Mouse (Mus musculus): Measurements from ENCODE around the gene Ano6.
A peak's percentile ranks its signal among the peaks of the same experiment; 100 is the strongest.

The Ano6 gene

DNA sequence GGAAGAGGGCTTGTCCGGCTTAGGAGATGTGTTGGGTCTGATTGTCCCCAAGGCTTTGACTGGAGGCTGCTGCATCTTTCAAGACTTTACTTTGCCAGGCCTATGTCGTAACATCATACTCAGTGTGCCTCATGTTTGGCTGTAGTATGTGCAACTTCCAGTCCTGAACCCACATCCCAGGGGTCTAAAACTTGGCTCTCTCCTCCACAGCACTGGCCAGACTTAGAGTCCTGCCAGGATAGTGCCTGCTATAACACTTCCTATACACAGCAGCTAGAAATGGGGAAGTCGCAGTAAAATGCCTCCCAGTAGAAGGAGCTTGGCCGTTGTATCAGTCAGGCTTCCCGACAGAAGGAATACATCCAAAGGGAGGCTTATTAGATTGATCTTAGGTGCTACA lies 21.9 kb upstream of the Ano6 start:
- no peak for DNase-seq (ENCODE audit: low spot score)

DNA sequence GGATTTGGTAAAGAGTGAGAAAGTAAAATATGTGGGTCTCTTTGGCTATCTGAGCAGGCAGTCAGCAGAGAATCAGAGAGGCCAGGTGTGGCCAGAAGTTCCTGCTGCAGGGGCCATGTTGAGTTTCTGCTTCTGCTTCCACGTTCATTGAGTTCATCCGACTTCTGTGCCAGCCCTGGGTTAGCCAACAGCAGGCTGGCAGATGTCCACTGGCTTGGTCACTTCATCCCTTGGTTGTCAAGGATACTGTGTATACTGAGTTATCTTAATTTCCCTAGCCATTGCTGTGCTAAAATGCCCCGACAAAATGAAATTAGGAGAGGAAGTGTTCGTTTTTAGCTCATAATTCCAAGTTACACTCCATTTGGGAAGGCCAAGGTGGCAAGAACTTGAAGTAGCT lies 21.1 kb upstream of the Ano6 start:
- peak; percentile 89 for DNase-seq (ENCODE audit: low spot score)

DNA sequence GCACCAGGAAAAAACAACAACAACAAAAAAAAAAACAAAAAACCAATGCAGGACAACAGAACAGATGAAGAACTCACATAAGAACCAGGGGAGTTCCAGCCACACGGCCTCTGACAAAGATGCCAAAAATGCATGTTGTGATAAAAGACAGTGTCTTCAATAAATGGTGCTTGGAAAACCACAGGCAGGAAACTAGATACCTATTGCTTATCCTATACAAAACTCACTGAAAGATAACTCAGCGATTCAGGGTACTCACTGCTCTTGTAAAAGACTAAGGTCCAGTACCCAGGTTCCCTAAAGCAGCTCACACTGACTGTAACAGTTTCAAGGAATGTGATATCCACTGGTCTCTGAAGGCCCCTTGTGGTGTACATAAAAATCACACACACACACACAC lies 20.3 kb upstream of the Ano6 start:
- DNase-seq (ENCODE audit: low spot score): peak; percentile 40

DNA sequence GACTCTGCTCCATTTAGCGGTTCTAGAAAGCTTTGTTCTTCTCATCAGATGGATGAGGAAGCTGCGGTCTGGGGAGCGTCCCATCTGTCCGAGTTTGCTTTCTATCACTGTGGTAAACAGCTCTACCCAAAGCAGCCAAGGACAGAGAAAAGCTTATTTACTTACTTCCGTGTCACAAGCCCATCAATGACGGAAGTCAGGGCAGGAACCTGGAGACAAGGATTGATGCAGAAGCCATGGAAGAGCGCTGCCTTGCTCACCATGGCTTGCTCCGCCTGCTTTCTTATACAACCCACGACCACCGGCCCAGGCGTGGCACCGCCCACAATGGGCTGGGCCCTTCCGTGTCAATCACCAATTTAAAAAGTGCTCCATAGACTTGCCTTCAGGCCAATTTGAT lies 18.3 kb upstream of the Ano6 start:
- peak; percentile 88 for DNase-seq (ENCODE audit: low spot score)

DNA sequence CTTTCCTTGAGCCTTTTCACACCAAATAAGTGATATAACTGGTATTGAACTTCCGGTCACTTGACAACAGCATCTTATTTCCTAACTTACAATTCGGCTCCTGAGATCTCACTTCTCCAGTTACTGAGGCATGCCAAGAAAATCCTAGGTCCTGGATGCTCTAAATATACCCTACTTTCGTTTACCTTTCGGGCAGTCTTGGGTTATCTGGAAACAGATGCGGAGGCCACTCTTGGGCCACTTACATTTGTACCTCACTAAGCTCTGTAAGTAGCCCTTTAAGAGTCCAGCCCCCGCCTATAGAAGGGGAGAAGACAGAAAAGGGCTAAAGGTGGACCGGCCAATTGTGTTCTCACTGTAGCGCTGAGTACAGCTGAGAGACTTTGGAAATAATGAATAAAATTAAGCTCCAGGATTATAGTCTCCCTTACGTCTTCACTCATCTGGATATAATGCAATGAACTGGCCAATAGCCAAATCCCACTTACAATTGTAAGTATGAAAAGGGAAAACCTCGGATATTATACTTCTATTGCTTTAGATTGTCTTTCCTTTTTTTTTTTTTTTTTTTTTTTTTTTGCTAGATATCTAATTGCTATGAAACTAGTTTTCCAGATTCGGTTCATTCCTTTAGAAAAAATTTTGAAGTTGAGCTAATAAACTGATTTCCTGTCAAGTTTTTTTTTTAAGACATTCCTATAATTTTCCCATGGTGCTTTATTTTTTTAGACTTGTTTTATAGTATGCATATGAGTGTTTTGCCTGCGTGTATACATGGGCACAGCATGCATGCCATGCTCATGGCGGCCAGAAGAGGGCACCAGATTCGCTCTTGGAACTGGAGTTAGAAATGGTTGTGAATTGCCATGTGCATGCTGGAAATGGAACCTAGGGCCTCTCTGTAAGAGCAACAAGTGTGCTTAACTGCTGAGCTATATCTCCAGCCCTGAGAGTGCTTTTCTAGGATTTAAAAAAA lies 17.5 kb upstream of the Ano6 start:
- peak; percentile 85 for DNase-seq (ENCODE audit: low spot score)

DNA sequence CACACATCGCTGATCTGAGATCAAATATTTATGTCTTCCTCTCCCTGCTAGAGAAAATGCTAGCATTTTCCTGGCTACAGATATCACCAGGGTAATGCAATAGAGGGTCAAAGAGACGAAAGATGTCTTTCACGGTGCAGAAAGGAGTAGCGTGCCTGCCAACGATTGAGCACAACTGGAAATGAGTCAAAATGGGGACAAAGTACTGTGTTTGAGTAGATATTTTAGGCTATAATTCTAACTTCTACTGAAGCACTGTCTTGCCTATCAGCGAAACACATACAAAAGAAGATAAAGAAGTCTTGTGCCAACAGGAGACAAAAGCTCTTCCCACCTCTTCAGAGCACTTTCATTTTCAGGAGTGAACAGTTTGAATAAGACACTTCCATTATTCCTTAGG lies 16.4 kb upstream of the Ano6 start:
- no peak for DNase-seq (ENCODE audit: low spot score)

DNA sequence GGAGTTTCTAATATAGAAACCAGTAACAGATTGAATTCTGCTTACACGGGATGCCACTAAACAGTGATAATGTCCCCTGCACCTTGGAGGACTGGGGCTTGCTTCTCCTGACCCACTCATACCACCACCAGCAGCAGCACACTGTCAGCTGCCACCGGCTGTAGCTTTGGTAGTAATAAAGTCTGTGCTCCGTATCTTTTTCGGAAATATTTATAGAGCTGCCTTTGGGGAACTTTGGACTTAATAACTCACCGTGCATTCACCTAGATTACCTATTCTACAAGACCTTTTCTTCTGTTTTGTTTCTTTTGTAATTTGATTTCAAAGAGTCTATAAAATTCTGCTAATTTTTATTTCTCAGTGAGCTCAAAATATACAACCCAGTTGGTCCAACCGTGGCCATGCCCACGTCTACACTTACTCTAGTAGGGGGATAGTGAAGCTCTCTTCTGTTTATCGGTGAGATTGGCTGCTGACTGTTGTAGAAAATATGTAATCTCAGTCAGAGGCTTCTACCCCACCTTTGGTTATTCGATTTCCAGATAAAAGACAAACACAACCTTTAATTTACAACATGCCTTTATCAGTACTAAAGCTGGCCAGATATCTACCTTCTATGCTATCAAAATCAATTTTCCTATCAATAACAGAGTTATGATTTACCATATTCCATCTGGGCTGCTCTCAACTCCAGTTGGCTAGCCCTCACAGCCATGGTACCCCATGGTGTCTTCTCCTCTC lies 15.8 kb upstream of the Ano6 start:
- DNase-seq (ENCODE audit: low spot score): no peak

DNA sequence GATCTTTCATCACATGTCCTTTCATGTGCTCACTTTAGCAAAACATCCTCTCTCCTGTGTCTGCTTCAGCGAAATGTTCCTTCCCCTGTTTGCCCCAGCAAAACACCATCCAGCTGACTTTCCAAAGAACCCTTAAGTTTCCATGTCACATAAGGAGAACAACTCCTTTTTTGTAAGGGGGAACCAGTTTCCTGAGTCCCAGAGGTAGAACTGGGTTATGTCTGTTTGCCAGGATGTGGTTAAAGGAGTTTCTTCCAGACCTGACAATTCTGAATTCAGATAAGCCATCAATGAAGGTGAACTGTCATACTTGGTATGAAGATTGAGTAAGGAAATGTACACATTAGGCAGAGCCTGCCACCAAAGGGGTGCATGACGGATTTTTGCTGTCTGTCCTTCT lies 12.9 kb upstream of the Ano6 start:
- no peak for DNase-seq (ENCODE audit: low spot score)

DNA sequence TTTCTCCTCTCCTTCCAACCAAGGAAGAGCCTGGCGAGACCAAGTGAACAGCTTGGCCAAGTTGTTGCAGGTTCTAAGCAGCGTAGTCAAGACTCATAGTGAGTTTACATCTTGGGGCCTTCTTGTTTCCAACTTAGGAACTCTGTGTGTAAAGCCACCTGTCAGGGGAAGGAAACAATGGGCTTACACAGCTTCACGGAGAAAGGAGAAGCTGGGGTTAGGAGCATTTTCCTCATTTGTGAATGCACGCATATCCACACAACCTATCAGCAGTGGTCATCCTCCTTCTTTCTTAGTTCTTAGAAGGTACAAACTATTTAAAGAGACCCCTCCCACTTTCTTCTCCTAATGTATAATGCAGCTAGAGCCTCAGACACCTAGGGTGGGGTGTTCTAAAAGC lies 11.9 kb upstream of the Ano6 start:
- no peak for DNase-seq (ENCODE audit: low spot score)

DNA sequence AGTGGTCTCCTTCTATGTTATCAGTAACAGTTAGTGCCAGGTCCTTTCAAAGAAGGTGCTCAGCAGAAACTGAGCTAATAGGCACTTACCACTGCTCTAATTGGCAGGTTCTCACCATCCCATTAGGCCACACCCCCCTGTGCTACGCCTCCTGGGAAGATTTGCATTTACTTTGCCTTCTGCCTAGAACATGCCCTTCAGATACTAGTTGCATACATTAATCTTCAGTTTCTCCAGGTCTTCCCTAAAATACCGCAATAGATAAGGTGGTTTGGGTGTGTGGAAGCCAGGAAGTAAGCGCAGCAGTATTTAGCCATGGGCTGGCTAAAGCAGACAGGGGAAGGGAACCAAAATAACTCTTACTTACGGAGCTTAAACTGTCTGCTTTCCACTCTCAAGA lies 4.0 kb upstream of the Ano6 start:
- DNase-seq (ENCODE audit: low spot score): no peak

DNA sequence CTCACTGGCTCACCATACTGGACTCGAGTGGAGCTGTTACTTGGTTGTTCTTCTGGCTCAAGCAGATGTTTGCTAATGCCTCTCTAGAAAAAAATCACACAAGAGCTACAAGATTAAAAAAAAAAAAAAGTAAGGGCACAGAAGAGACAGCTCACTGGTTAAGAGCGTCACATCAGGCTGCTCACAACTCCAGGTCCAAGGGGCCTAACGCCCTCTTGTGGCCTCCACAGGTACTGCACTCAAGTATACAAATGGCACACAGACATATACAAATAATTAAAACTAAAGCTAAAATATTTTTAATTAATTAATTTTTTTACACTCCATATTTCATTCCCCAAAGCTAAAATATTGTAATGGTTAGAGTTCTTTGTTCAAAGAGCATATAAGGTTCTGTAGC lies 3.1 kb upstream of the Ano6 start:
- no peak for DNase-seq (ENCODE audit: low spot score)

DNA sequence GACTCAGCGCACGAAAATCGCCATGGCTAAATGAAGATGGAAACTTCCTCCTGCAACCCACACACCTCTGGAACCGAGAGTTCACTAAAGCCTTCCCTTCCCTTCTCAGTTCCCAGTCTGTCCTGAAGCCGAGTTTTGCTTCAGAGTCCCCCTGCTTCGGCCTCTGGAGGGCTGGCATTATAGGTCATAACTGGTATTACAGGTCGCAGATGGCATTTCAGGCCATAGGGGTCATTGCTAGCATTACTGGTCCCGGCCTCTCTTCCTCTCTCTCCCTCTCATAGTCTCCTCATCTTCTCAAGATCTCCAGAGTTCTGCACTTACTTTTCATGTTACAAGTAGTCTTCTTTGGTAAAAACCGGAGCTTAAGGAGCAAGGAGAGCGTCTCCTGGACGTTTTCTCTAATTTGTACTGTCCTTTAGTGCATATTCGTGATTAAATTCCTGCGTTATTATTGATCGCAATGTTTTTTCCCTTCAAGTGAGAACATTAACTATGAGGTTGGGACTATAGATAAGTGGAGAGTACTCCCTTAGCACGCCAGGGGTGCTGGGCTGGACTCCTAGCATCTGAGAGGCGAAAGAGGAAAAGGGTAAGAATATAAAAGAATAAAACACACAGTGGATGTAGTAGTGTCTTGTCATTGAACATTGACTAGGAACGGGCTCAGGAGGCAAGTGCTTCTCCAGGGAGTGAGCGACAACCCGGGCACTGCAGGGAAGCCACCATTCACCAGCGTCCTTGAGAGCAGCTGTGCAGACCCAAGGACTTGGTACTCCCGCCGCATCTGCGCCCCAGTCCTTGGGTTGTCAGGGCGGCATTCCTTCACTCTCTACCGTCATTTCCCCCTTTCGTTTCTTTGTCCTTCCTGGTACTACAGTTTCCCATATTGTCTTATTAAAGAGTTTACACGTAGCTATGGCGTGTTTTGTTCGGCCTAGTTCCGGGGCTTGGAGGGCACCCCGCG lies 798 bp upstream of the Ano6 start:
- DNase-seq (ENCODE audit: low spot score): peak; percentile 78

DNA sequence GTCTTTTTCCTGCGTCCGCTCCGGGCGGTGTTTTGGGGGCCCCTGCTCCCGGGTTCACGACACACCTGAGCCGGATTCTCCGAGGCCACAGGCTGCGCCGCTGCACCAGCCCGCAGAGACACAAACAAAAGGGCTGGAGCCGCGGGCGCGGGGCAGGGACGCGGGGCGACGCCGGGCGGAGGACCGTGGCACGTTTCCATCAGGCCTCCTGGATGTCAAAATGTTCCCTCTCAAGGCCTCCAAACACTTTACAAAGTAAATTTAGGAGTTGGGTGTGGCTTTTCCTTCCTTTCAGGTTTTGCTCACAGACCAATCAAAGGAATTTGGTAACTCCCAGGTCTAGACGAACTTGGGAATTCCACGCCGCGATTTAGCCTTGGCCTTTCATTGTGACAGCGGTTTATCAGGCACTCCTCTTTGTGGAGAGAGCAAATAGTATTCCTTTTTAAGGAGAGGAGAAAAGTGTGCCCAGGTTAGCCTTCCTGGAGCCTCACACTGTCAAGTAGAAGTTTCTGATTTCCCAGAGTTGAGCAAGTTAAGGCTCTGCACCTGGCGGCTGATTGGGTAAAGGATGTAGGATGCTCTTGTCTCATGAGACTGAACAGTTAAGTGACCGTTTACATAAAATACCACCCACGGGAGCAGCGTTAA lies 623 bp downstream of the Ano6 start:
- peak; percentile 38 for DNase-seq (ENCODE audit: low spot score)

DNA sequence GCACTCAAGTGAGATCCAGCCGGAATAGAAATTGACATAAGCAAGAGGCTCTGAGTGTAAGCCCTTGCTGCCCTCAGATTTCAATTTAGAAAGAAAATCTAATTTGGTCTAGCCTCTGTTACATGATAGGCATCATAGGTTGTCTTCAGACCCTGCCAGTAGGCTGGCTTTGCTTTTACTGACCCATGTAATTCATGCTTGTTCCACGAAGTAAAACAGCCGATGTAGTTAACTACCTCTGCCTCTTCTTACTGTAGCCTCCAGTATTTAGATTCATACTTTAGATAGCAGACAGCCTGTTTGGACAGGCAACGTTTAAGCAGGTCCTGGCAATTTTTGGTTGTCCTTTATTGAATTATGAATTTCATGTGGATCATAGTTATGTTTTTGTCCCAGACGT lies 1.2 kb downstream of the Ano6 start:
- peak; percentile 47 for DNase-seq (ENCODE audit: low spot score)

DNA sequence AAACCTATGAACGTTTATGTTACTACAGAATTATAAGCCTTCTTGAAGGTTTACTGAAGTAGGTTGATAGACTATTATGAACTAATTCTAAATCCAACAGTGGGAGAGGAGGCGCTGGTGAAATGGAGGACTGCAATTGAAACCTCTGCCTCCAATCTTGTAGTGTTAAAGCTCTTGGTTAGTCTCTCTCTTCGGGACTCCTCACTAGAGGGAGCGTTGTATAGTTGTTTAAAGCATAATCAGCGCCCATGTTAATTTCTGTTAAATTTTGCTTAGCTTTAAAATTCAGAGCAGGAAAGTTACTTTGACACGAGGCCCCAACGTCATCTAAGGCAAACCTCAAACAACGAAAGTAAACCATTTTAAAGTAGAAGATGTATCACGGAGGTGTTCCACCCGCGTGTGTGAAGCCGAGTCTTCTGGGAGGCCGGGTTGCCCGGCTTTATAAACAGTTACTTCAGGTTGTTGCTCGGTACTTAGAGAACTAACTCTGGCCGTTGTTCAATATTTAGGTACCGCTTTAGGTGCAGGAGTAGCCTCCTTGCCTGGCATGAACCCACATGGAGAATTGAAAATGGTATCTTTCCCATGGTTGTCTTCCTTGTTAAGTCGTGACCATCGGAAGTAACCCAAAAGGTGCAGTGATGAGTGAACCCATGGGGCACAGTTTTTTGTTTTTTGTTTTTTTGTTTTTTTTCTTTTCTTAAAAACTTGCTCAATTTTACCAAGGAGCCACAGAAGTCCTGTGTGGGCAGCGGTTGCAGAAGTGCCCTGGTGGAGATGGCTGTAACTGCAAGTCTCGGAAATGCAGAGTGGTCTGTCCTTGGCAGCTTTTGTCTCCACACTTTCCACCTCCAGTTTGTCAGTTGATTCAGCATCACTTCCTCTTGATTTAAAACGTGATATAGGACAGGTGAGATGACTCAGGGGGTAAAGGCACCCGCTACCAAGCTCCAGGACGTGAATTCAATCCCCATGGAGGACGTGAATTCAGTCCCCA lies 1.9 kb downstream of the Ano6 start:
- peak; percentile 38 for DNase-seq (ENCODE audit: low spot score)

DNA sequence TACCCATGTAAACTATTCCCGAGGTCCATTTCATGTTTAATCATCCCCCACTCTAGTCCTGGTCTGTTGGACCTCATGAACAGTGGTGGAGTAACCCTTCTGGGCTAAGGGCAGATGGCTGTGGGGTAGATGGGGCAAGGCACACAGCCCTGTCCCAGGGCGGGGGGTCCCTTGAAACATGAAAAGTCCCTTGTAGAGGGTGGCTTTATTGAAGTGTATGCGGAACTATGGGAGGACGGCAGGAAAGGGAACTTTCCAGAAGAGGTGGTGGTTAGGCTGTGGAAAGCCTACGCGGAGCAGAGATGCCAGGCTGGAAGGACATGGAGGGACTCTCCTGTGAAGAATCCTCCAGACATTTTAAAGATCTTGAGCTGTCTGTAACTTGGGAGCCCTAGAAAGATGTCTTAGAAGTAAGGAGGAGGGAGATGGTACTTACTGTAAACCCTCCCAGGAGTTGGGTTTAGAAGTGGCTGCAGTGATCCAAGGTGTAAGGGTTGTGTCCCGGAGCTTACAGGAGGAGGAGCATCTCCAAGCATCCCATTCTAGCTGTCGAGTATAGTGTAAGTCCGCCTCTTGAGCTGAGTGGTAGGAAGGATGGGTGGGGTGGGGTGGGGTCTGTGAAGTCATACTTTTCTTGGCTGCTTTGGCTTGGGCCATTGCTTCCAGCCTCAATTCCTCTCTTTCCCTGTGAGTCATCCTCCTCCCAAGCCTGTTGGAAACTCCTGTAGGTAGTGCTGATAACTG lies 3.3 kb downstream of the Ano6 start:
- no peak for DNase-seq (ENCODE audit: low spot score)

DNA sequence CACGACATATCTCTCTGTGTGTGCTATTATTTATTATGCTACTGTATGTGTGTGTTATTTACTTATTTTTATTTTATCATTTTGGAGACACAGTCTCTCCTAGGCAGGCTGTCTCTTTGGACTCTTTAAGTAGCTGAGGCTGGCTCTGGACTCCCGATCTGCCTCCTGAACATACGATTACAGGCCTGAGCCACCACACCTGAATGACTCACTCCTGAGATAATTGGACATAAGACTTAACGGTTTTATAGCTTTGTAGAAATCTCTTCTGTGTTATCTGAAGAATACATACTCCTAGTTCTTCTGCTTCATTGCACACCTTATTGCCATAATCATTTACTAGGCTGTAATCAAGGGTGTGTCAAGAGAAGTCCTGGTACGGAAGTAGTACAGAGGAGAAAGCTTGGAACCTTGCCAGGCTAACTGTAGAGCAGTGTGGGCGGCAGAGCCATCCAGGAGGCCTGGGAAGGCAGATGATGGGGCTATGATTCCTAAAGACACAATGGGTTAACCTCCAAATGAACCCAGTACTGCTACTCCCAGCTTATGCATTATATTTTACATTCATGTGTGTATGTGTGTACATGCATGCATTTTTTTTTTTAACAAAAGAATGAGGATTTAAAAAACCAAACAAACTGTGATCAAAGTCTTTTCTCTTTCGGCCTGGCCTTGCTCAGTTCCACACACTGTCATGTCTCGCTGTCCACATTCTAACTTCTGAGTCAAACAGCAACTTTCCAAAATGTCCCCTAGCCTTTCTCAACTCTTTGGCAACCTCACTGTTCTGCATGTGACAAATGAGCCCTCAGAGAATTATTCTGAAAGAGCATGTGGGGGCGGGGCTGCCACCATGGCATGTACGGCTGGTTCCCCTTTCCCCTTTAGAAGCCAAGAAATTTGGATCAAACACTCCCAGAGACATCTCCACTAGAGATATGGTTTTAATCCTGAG lies 4.2 kb downstream of the Ano6 start:
- peak; percentile 78 for DNase-seq (ENCODE audit: low spot score)

DNA sequence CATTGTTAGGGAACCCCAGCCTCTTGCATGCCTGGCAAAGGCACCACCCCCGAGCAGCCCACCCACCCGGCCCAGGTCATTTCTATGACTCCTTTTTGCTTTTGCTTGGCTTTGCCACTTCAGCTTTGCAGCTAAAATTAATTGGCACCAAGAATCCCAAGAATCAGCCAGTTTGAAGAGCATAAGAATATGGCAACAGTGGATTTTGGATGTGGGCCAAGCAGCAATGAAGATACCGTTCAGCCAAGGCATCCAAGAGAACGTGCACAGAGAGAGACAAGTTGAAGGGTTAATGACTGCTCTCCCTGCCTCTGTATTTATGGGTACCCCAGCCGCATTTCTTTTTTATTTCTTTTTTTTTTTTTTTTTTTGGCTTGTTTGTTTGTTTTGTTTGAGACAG lies 5.4 kb downstream of the Ano6 start:
- no peak for DNase-seq (ENCODE audit: low spot score)
